Mouse (Mus musculus): Measurements from ENCODE around the gene Frem2.

The Frem2 gene

DNA sequence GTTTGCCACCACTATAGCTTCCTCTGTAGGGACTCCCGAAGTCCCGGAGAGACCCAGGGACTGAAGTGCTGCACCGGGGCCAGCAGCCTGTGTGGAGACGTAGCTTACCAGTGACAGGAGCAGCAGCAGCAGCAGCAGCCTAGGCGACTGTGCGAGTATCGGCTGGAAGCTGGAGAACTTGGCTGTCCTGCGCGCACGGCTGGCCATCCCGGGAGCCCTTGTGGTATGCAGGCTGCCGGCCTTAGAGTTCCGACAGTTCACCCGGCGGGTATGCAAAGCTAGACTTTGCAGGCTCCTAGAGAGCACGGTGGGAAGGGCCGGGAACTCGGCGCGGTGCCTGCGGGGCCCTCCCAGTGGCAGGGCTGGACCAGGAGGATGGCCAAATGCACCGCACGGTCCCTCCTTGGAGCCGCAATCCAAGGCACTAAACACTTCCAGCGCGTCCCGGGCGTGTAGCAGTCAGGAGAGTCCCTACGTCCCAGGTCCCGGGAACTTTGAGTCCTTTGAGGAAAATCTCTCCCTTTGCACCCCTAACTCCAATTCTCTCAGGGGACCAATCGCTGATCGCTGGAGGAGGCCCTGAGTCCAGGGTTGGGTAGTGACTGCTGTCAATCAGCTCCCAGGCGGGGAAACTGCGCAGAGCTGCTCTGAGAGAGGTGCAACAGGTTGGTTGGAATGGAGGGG is at the start of gene Frem2:
Frem2 (minus strand) TSS at position 478 of the 684 bp plus-strand sequence.
- DNase-seq (ENCODE audit: low read depth, low spot score), result peak; percentile 96

DNA sequence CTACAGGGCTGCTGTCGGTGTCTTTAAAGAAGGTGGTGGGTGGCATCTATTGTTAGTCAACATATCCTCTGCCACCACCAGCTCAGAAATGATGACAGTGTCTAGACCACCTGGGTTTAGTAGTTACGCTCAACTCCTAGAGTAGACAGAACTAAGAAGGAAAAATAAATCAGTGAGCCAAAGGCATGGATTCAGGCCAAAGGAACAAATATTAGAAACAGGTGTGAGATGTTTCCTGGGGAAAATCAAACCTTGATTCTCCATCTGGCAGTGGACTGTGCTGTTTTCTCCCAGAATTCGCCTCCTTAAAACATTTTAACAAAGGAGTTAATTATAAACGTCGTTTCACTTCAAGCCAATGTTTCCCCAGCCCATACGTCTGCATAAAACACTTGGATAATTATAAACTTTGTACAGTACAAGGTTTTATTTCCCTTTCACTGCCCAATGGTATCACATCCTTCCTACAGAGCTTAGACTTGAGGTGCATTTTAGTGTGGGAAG is 48.9 kb upstream of the Frem2 start:
- no peak for DNase-seq (ENCODE audit: low read depth, low spot score)

DNA sequence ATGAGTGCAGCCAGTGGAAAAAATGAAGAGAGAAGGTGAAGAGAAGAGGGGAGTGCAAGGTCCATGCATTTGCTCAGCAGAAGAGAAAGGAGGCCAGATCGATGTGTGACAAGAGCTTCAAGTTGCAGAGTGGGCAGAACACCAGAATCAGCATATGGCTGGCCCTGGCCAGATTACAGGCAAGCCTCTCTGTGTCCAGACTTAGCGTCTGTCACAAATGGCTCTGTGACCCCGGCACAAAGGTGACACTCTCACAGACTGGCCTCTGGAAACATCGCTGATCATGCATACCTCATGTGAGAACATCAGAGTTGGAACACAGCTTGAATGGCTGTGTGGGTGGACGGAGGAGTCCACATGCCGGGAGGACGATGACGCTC is 46.0 kb upstream of the Frem2 start:
- DNase-seq (ENCODE audit: low read depth, low spot score), result no peak

DNA sequence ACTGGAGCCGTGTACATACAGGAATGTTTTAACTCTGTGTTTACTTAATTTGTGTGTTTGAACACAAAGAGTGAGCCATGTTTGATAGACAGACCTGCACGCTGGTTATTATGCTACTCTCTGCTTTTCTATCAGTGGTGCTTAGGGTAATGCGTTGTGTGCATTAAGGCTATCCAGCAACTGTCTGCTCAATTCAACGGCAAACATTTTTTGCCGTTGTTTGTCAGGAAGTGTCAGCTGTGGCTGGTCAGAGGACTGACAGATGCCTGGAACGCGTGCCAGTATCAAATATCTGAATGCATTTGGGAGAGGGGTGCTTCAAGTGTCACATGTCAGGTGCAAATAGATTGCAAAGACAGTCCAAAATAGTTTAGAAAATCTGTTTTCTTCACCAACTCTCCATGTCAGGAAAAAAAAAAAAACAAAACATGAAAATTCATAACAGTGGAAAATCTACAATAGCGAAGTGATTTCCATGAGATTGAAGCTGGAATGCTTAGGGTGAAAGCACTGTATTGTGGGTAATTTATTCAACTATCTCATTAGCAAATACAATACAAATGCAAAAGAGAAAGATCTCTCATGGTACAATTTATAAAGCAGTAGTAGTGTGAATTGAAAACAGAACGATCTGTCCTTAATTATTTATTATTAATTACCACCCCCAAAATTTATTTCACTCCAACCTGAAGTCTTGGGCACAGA is 45.4 kb upstream of the Frem2 start:
- DNase-seq (ENCODE audit: low read depth, low spot score), result no peak

DNA sequence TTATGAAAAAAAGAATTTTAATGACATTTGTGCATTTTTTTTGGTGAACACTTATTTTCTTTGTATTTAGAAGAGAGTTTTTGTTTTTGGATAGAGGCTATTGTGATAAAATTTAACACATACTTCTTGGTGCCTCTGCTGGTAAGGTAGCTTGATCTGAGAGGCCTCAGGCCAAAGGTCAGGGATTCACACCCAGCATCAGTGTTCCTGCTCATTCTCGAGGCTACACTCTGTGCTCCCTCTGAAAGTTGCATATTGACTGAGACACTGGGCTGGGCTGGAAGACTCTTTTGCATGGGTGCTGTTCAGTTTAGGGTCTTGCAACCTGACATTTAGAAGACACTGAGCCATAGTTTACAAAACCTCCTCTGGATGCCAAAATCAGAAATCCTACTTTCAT is 44.8 kb upstream of the Frem2 start:
- DNase-seq (ENCODE audit: low read depth, low spot score), result no peak

DNA sequence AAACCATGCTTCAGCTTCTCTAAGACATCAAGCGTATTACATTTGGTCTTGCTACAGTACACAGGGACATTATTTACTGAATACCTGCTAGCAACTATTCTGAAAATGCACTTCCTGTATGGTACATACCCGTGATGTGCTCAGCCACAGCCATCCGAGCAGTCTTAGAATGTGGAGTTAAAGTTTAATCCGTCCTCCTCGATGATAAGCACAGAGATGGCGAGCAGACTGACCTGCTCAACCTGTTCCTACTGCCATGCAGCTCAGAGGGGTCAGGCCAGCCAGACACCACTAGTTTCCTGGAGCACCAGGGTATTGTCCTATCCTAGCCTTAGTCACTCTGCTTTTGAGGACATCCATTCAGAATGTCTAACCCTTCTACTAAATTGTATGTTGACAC is 30.6 kb upstream of the Frem2 start:
- no peak for DNase-seq (ENCODE audit: low read depth, low spot score)

DNA sequence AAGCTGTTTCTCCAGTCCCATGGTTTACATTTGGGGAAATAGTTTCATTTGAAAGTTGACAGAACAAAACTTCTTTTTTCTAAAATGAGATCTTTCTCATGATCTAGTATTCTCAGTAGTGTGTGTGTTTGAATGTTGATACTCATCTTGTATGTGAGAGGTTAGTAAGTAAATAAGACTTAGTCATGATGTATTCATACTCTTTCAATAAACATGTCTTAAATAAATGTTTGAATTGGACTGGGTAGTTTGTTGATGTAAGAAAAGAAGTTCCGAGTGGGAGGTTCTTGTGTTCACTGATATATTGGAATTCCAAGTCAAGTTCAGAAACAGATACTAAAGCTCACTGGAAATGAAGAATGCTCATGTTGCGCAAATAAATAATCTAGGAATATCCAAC is 25.1 kb upstream of the Frem2 start:
- DNase-seq (ENCODE audit: low read depth, low spot score), result no peak

DNA sequence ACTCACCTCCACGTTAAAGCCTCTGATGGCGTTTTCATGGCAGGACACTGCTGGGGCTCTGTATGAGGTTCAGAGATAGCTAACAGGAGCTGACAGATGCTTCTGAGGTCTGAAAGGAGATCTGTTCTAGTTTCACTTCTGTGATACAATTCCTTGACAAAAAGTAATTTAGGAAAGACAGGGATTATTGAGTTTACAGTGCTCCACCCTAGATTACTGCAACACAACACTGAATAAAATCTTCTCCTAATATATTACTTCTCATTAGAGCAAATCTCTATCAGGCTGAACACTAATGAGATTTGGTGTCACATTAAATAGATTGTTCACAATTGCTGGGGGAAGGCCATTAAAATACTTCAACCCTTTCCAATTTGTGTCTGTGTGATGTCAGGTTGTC is 23.7 kb upstream of the Frem2 start:
- no peak for DNase-seq (ENCODE audit: low read depth, low spot score)

DNA sequence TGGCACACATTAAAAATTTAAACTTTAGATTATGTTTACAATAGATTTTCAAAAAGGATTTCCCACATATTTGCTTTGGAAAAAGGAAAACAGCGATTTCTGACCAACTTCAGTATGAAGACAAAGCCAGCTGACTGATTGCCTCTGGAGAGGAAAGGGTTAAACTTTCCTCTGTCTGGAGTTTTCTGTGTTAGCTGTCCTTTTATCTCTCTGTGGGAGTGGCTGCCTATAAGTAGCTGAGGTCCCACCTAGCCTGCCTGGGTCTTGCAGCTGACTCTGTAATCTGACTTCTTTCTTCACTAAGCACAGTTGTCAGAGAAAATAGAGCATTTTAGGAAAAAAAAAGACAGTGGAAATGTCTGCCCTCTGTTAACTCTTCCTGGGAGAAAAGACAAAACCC is 17.1 kb upstream of the Frem2 start:
- DNase-seq (ENCODE audit: low read depth, low spot score), result peak; percentile 19

DNA sequence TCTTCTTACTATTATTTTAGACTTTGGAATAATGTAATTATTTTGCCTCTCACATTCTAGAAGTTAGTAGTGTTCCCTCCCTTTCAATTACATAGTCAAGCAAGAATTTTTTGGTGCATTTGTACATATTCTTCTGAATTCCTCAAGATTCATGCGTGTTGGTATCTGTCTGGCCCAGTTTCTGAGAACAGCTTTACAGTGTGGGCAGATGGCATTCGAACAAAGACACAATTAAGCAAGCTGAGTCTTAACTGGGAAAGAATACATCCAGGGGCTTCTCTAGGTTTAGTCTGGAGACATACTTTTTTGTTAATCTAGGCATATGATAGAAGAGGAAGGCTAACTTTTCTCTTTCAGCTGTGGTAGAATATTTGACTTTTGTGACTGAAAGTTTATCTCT is 12.6 kb upstream of the Frem2 start:
- no peak for DNase-seq (ENCODE audit: low read depth, low spot score)

DNA sequence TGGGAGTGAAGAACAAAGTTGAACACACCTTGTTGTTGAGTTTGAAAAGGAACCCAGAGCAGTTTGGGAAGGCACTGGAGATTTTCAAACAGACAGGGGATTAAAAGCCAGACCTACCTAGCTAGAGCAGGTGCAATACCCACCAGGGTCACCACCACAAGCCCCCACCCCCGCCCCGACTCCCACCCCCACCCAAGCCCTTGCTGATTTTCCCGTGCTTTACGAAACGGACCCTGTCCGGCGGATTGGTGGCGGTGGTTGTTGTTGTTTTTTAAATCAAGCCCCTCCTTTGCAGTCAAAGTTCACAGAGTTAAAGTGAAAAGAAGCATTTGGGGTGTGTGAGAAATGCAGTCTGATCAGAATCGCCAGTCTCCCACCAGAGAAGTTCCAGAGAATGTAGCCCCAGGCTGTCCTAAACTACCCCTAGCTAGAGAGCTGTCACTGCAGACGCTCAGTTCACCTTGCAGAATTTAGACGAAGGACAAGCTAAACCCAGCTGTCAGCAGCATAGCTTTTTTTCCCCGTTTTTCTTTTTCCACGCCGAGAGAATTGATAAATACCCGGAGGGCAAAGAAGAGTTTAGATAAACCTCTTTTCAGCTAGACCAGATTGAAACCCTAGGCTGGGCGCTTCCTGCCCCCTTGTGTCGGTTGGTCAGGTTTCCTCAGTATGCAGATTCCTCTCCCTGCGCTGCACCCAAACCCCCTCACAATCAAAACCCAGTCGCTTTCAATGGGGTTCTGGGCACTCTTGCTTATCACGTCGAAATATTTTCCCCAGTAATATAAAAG is 784 bp upstream of the Frem2 start:
- peak; percentile 33 for DNase-seq (ENCODE audit: low read depth, low spot score)

DNA sequence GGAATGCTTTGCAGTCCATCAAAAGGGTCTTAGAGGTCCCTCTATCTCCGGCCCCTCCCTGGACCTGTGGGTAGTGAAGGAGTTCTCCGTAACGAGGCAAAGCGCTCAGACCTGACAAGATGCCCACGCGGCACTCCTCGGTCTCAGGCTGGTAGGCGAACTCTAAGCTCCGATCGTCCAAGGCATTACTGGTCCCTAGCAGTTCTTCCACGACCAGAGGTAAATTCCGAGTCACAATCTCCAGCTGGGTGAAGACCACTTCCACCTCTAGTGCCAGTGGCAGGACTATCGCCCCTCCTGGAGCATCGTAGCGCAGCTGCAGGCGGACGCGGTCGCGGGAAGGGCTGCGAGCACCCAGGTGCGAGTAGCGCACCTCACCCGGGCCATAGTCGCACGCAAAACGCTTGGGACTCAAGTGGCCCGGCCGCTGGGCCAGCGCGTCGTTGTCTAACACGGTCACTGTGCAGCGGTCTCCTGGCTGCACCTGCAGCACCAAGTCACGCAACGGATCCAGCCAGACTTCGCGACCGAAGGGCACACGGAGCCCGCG is 752 bp downstream of the Frem2 start:
- peak; percentile 22 for DNase-seq (ENCODE audit: low read depth, low spot score)

DNA sequence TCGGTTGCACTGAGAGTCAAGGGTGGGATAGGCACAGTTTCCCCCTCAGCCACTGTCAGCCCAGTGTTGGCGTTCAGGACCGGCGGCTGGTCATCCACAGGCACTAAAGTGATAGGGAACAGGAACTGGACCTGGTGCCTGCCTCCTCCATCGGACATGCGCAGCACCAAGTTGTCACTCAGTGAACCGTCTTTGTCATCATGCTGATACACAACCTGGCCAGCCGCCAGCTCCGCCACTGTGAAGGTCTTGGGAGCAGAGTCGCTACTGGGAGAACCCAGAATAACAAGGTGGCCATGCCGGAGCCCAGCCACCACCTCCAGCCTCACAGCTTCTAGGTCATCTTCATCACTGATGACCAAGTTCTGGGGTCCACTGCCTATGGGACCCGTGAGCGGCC is 1.8 kb downstream of the Frem2 start:
- DNase-seq (ENCODE audit: low read depth, low spot score), result no peak

DNA sequence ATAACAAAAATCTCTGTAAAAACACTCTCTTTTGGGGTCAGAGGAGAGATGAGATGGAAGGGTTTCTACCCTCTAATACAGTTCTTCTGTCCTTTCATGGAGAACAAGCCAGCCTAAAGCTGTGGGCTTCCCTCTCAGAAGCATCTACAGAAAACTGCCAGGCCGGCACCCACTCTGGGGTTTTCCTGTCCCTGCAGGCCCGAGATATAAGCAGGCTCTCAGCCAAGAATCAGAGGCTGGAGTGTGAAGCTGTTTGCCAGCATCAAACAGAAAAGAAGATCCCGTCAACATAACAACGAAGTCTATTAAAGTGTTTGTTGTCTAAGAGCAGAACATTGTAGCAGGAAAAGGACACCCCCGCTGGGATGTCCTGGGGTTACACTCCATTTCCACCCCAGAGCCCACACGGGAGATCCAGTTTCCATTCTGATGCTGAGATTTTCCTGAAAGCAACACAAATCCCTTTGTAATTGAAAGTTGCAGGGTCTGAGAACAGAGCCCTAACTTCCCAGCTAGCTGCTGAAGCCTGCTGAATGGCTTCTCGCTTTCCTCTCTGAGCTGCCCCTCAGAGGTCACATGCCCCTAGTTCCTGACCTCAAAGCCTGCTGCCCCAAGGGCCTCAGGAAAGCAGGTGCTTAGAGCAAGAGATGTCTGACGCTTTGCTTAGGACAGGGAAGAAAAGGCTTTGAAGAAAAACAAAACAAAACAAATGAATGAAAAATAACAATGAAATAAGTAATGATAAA is 7.0 kb downstream of the Frem2 start:
- peak; percentile 98 for DNase-seq (ENCODE audit: low read depth, low spot score)

DNA sequence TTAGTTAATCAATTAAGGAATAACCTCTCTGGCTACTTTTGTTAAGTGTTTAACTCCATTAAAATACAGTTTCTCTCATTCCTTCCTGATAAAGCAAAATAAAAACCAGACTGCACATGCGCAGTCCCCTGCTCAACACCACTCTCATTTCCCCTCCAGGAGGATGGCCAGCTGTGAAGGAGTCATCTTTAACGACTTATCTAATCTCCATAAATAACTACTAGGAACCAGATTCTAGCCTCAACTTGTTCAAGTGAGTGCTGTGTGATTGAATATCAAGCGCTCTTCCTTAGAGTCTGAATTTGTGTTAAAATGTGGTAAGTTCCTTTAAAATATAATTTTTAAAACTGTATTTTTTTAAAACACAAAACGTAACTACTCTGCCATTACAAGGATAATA is 7.7 kb downstream of the Frem2 start:
- DNase-seq (ENCODE audit: low read depth, low spot score), result peak; percentile 23

DNA sequence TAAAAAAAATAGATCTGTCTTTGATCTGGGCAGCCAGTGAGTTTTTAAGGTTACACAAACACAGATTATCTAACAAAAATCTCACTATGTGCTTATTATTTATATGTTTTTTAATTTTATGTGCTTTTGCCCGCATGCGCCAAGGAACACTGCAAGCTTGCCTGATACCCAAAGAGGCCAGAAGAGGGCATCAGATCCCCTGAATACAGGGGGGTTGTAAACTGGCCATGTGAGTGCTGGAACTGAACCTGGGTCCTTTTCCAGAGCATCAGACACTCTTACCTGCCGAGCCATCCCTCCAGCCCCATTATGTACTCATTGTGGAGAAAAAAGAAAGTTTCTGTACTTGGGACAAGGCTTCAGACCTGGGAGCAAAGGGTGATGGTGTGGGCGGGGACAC is 8.3 kb downstream of the Frem2 start:
- peak; percentile 32 for DNase-seq (ENCODE audit: low read depth, low spot score)

DNA sequence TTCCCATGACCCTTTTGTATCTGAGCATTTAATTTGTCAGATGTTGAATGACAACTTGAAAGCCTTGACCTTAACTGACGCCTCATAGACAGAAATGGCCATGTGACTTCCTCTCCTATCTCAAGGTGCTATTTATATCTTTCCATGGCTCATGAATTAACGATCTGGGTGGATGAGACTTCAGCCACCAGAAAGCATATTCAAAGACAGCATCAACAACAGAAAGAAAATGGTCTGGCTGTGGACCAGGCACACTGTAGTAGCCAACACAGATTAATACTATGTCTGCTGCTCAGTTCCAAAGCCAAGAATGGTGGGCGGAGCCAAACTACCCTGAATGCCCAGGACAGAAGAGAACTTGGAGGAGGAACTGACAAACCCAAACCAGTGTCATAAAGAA is 21.2 kb downstream of the Frem2 start:
- no peak for DNase-seq (ENCODE audit: low read depth, low spot score)

DNA sequence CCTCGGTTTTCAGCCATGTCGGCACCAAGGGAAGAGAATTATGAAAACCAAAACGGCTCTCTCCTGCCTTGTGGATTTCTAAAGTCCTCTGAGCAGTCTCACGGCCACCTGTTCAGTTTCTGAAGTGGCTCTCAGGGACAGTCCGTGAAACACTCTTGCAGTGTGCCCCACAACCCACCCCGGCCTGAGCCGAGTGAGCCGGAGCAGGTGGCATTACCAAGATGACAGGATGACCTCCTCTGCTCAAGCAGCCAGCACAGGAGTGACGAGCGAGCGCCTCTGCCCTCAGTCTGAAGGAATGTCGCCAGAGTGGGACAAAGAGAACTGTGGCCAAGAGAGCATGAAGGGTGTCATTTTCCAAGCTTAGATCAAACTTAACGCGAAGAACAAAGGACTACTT is 26.0 kb downstream of the Frem2 start:
- DNase-seq (ENCODE audit: low read depth, low spot score), result no peak

DNA sequence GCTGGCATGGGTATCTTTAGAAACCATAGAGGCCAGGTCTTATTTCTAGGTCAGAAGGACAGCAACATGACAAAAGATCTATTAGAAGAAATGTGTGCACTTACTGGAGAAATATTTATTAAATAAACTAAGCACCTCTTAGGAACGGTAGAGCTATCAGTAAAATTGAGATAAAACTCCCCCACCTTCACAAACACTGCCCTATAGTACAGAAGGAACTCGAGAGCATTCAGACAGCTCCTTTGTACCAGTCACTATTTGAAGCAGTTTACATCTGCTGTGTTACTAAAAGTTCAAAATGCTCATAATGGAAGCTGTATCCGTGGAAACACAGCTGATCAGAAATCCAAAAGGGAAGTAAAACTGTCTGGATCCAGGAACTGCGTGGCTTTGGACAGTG is 26.5 kb downstream of the Frem2 start:
- DNase-seq (ENCODE audit: low read depth, low spot score), result no peak

DNA sequence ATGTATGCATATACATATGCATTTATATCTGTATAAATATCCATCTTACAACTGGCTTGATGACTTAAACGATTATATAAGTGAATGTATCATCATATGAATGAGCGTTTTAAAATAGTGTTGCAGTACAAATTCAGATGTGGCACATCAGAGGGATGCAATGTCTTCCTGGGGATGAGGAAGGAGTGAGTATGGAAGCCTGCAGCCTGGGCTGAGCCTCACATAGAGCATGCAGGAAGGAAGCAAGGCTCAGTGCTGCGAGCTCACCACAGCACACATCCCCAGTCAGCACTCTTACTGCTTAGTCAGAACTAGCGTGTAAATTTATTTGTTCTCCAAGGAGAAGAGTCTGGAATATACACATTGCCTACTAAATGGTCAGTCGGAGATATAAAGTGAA is 27.2 kb downstream of the Frem2 start:
- no peak for DNase-seq (ENCODE audit: low read depth, low spot score)

DNA sequence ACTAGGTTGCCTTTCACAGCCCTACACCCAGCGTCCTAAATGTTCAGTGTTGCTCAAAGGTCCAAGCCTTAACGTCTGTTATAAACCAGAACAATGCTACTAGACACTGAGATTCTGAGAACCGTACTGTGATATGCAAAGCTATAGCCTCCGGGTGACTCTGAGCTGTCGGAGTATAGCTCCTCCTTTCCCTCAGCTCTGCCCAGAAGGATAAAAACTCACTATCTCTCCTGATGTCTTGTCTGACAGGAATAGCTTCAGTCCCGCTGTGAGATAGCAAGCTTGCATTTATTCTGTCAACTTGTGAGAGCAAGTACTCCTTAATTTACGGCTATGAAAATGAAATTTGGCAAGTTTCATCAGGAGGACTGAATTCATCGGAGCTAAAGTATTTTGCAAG is 33.9 kb downstream of the Frem2 start:
- DNase-seq (ENCODE audit: low read depth, low spot score), result no peak

DNA sequence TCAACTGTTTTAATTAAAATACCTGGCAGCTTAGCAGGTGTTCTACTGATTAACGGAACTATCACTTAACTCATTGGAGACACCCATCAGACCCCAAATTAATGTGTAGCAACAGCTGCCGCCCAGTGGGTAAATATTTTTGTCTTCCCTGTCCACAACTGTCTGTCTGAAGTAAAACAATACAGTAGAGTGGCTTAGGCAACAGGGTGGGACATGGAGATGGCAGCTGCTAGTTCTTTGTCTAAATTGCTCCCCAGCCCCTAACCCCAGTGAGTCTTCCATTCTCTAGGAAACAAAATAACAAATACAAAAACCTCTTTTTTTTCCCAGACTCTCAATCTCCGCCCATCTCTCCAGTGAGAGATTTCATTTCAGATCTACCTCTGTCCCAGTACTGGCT is 36.2 kb downstream of the Frem2 start:
- DNase-seq (ENCODE audit: low read depth, low spot score), result no peak
